Mouse (Mus musculus) intestine, postnatal 0 days (tissue): ENCODE results near the gene Cdk19. TPM values are rescaled to one million over a fixed set of nuclear protein-coding genes. Genes with fewer than 3 reads are reported as not detected.

Experiments used
- ATAC-seq: fragments of 200-750 bp; cut with Nextera tagmentation; 2 replicates; pipeline ENCODE4 v1.8.0; 2017; ENCODE audit warnings: mild to moderate bottlenecking, moderate TSS enrichment, moderate library complexity
- H3K27ac ChIP-seq: fragments of 300-500 bp; sonication (generic); 2 replicates; pipeline ENCODE4 v1.5.1; 2014; ENCODE audit warnings: mild to moderate bottlenecking, low read depth, low read length, moderate library complexity
- H3K27me3 ChIP-seq: fragments of 300-500 bp; sonication (generic); replicated peaks from 2 replicates; pipeline ENCODE4 v1.6.1; 2014; ENCODE audit warnings: low read length, mixed read lengths; ENCODE audit not compliant: control insufficient read depth, insufficient read depth
- H3K36me3 ChIP-seq: fragments of 300-500 bp; sonication (generic); 2 replicates; pipeline ENCODE4 v1.6.1; 2014; ENCODE audit warnings: mild to moderate bottlenecking, moderate library complexity; ENCODE audit not compliant: control insufficient read depth, insufficient read depth
- H3K4me1 ChIP-seq: fragments of 300-500 bp; sonication (generic); replicated peaks from 2 replicates; pipeline ENCODE4 v1.6.1; 2014; ENCODE audit warnings: antibody characterized with exemption, low read length, mixed read lengths; ENCODE audit not compliant: control insufficient read depth, insufficient read depth
- H3K4me2 ChIP-seq: fragments of 300-500 bp; sonication (generic); replicated peaks from 2 replicates; pipeline ENCODE4 v1.6.1; 2014; ENCODE audit warnings: low read depth, mild to moderate bottlenecking, moderate library complexity
- H3K4me3 ChIP-seq: fragments of 300-500 bp; sonication (generic); 2 replicates; pipeline ENCODE4 v1.5.1; 2014; ENCODE audit warnings: low read depth, low read length
- H3K9ac ChIP-seq: fragments of 300-500 bp; sonication (generic); 2 replicates; pipeline ENCODE4 v1.6.1; 2014; ENCODE audit warnings: mild to moderate bottlenecking, low read depth, low read length
- H3K9me3 ChIP-seq: fragments of 300-500 bp; sonication (generic); 2 replicates; pipeline ENCODE4 v1.6.1; 2016; ENCODE audit warnings: mixed run types; ENCODE audit not compliant: control insufficient read depth
- CTCF ChIP-seq: sonication (generic); IDR thresholded peaks from 2 replicates; pipeline ENCODE4 v1.5.1; 2016; ENCODE audit warnings: low read depth, mild to moderate bottlenecking, control low read depth, antibody characterized with exemption, moderate library complexity
- WGBS: fragments of 180-500 bp; shearing (Covaris S2); extraction: QIAGEN DNeasy Blood & Tissue Kit; methylation state at CpG from one replicate; pipeline ENCODE4 v1.1.7; 2014; 5-methylcytosine and 5-hydroxymethylcytosine counted together
- polyA plus RNA-seq: library from polyadenylated mRNA; unstranded; fragments of >200 nt; fragmentation: Nextera tagmentation; extraction: Ambion mirVana; gene quantifications from 2 replicates; pipeline ENCODE4 v1.2.1, GENCODE M21; 2015

Gene Cdk19
- polyA plus RNA-seq, 1 experiment from 2014 or later = 3.0 TPM

GRCm38 (mm10) chr10:40457116-40457515 lies 117.8 kb downstream of the Cdk19 start:
- Histone ChIP-seq H3K4me3 (no peak overlapping the region), H3K36me3 (0 out of 2 replicates have a peak, but pooled peaks cover 4% of the 10 kb centered on the region), H3K9me3 (no peaks in the 10 kb centered on the region), H3K27ac (no peak overlapping the region), H3K9ac (no peak overlapping the region), H3K4me2 (no peak overlapping the region), H3K4me1 (no peaks in the 10 kb centered on the region), H3K27me3 (no peaks in the 10 kb centered on the region)
- no peak; the same call in 1 of the 2 replicates for ATAC-seq
- WGBS = 33% methylated on average over 1 of the region's 1 CpGs
- no peak for TF ChIP-seq CTCF

- Histone ChIP-seq H3K4me1 (no peaks in the 10 kb centered on the region), H3K9me3 (no peaks in the 10 kb centered on the region), H3K9ac (no peak overlapping the region), H3K4me2 (no peak overlapping the region), H3K36me3 (0 out of 2 replicates have a peak, but pooled peaks cover 4% of the 10 kb centered on the region), H3K27ac (no peak overlapping the region), H3K27me3 (no peaks in the 10 kb centered on the region), H3K4me3 (no peak overlapping the region)
- TF ChIP-seq CTCF = no peak
- 96% methylated on average over 17 of the region's 17 CpGs for WGBS
- no peak for ATAC-seq
Observed at GRCm38 (mm10) chr10:40459141-40459540, 119.8 kb downstream of the Cdk19 start.

DNA sequence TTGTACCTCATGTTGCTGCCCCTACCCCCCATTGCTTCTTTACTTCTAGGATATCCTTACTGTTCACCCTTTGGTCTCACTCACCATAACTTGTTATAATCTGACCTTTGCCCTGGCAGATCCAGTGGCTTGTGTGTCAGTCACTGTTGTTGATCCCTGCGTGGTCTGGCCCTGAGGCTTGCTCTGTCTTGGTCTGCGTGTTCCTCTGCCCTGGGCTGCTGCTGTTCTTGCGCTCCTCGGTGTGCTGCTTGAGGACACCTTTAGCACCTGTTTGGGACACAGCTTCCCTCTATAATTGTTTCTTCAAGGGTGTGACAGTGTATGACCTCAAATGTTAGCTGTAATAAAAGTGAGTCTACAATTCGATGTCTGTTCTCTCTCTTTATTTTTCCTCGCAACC lies 122.0 kb downstream of the Cdk19 start:
- no peak for TF ChIP-seq CTCF
- 59% methylated on average over 6 of the region's 6 CpGs for WGBS
- H3K27me3 ChIP-seq = no peaks in the 10 kb centered on the region
- H3K9ac ChIP-seq = no peak overlapping the region
- no peak overlapping the region for H3K4me3 ChIP-seq
- H3K4me1 ChIP-seq = no peaks in the 10 kb centered on the region
- H3K4me2 ChIP-seq = no peak overlapping the region
- no peak overlapping the region for H3K27ac ChIP-seq
- H3K9me3 ChIP-seq = no peaks in the 10 kb centered on the region
- ATAC-seq = peak; percentile 53; the same call in 1 of the 2 replicates
- no peaks in the 10 kb centered on the region for H3K36me3 ChIP-seq

GRCm38 (mm10) chr10:40462257-40462656 lies 122.9 kb downstream of the Cdk19 start:
- no peak overlapping the region for H3K4me3 ChIP-seq
- no peaks in the 10 kb centered on the region for H3K4me1 ChIP-seq
- H3K4me2 ChIP-seq = no peak overlapping the region
- no peak overlapping the region for H3K27ac ChIP-seq
- TF ChIP-seq CTCF = no peak
- H3K9me3 ChIP-seq = no peaks in the 10 kb centered on the region
- H3K27me3 ChIP-seq = no peaks in the 10 kb centered on the region
- no peak overlapping the region for H3K9ac ChIP-seq
- H3K36me3 ChIP-seq = no peaks in the 10 kb centered on the region
- ATAC-seq = no peak
- WGBS = 63% methylated on average over 3 of the region's 3 CpGs

DNA sequence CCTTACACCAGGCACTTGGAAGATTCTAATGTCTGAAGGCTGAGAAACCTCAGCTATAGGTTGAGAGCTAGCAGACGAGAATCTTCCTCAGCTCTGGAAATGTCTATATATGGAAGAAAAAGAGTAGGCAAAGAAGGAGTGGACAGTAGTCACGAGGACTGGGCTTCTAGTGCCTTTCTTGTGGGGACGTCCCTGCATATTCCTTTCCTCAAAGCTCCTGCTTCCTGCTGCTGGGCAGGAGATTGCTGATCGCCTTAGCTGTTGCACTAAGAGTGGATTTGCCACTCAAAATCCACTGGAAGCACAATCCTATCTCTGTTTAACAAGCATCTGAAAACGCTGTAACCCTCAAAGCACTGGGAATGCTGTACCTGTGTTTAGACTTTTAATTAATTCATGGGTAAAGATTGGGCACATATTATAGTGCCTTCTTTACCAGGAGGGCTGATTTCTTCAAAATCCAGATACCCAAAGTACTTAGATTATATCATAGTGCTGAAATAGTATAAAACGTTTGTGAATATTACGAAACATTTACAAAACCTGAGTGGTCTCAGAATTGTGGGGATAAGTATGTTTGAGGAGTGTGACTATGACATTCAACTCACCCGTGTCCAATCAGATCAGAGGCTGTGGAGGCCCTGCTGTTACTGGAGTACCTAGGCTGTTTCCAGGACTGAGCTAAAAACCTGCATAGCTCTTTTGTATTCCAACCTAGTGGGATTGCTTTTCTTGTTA lies 128.0 kb downstream of the Cdk19 start:
- WGBS = 69% methylated on average over 8 of the region's 8 CpGs
- peaks cover 8% of the 10 kb centered on the region; the same call in 1 of the 2 replicates for H3K36me3 ChIP-seq
- no peaks in the 10 kb centered on the region for H3K27me3 ChIP-seq
- no peak overlapping the region for H3K27ac ChIP-seq
- H3K4me3 ChIP-seq = no peak overlapping the region
- no peaks in the 10 kb centered on the region for H3K9me3 ChIP-seq
- no peak for ATAC-seq
- TF ChIP-seq CTCF = no peak
- no peak overlapping the region for H3K4me2 ChIP-seq
- H3K4me1 ChIP-seq = no peaks in the 10 kb centered on the region
- H3K9ac ChIP-seq = no peak overlapping the region

GRCm38 (mm10) chr10:40467912-40468254 lies 128.5 kb downstream of the Cdk19 start:
- no peak for TF ChIP-seq CTCF
- no peak overlapping the region for H3K27ac ChIP-seq
- H3K9me3 ChIP-seq = no peaks in the 10 kb centered on the region
- no peaks in the 10 kb centered on the region for H3K4me1 ChIP-seq
- WGBS = 71% methylated on average over 1 of the region's 1 CpGs
- H3K9ac ChIP-seq = no peak overlapping the region
- H3K4me2 ChIP-seq = no peak overlapping the region
- no peaks in the 10 kb centered on the region for H3K27me3 ChIP-seq
- no peak for ATAC-seq
- no peak overlapping the region for H3K4me3 ChIP-seq
- peaks cover 8% of the 10 kb centered on the region; the same call in 1 of the 2 replicates for H3K36me3 ChIP-seq
